Mouse (Mus musculus) cerebellum, postnatal 4 days (tissue): Measurements from ENCODE around the gene Gm9913.

Experiments used
- DNase-seq, 2 experiments: peaks; one replicate each; pipeline ENCODE4 v3.0.0; 2022; ENCODE audit warnings: low spot score in 2 of 2, mixed read lengths in 1 of 2

The Gm9913 gene

GRCm38 (mm10) chr2:125548806-125549578 lies 44.1 kb downstream of the Gm9913 start:
- no peak for DNase-seq

- no peak for DNase-seq
Observed at GRCm38 (mm10) chr2:125555830-125556229, 50.9 kb downstream of the Gm9913 start.
